11 mouse cellular contexts compared by ENCODE assay signal in genomic region chr14:52325890-52326289, GRCm38 (mm10). TPM values are rescaled to one million over a fixed set of nuclear protein-coding genes. Genes with fewer than 3 reads are reported as not detected.
DNase-seq lines count a peak whose midpoint lies in the region; ATAC-seq lines count a peak whose summit lies in the region.
"Had no signal": no experiment of that assay in that cellular context is flagged by ENCODE, and none has a peak within 500 bp of the region (broad histone marks: within the 10 kb centered on the region; RNA-seq: fewer than 3 reads in every experiment).

No protein-coding gene starts in this region.

- DNase-seq in embryo, embryonic 10 days (ENCODE audit: low spot score), result peak; percentile 58
- DNase-seq in embryo, embryonic 9.5 days (ENCODE audit: extremely low spot score), result no peak
- peak; percentile 39 for DNase-seq in thymus, postnatal 4 days
- no peak for DNase-seq in thymus, adult 18-20 months
- DNase-seq in right cerebral cortex, postnatal 4 days, result no peak
- no peak for DNase-seq in adrenal gland, postnatal 36 days
- no peak for DNase-seq in yolk sac, embryonic 10.5 days (ENCODE audit: low spot score)
- DNase-seq: cerebellum, adult 9-10 months; gastrocnemius, postnatal 14 days; spleen, adult 18-20 months had no signal

- peak; percentile 65; the same call in 1 of the 2 replicates for ATAC-seq in megakaryocyte-erythroid progenitor cell, adult 5-6 weeks (replicated peaks; ENCODE audit: low FRiP score, low TSS enrichment, poor library complexity, severe bottlenecking)

RNA-seq across cellular contexts. Expression of gene Sall2, which starts 2.7 kb away (rescaled TPM):
- total RNA-seq in megakaryocyte-erythroid progenitor cell, adult 5-6 weeks (2014; fragmentation: Nextera tagmentation), result 0.54 and 1.5 TPM in 2 replicates
- total RNA-seq in megakaryocyte-erythroid progenitor cell, adult 5-6 weeks (2017), result 1.4 TPM in 1 of 2 replicates, not detected in the other
- 1 to 10 TPM; 6.7 to 7.5 TPM for total RNA-seq in adrenal gland, postnatal 36 days (2021)

RNA-seq across cellular contexts. Expression of gene Mettl3, which starts 21.0 kb away (rescaled TPM):
- 99.9 and 106 TPM in 2 replicates for total RNA-seq in megakaryocyte-erythroid progenitor cell, adult 5-6 weeks (2014; fragmentation: Nextera tagmentation)
- total RNA-seq in megakaryocyte-erythroid progenitor cell, adult 5-6 weeks (2017), result 80.9 and 82.8 TPM in 2 replicates
- total RNA-seq in adrenal gland, postnatal 36 days (2021), result 10 to 100 TPM; 36.1 to 47.3 TPM

RNA-seq across cellular contexts. Expression of gene Olfr1513, which starts 30.3 kb away (rescaled TPM):
- total RNA-seq in megakaryocyte-erythroid progenitor cell, adult 5-6 weeks (2014; fragmentation: Nextera tagmentation), result not detected in 2 replicates
- not detected in 2 replicates for total RNA-seq in megakaryocyte-erythroid progenitor cell, adult 5-6 weeks (2017)
- not detected for total RNA-seq in adrenal gland, postnatal 36 days (2021)
- total RNA-seq: gastrocnemius, postnatal 14 days had no signal

RNA-seq across cellular contexts. Expression of gene Rab2b, which starts 46.5 kb away (rescaled TPM):
- 5.3 and 6.9 TPM in 2 replicates for total RNA-seq in megakaryocyte-erythroid progenitor cell, adult 5-6 weeks (2014; fragmentation: Nextera tagmentation)
- 4.8 and 14.1 TPM in 2 replicates for total RNA-seq in megakaryocyte-erythroid progenitor cell, adult 5-6 weeks (2017)
- 10 to 100 TPM; 38.2 to 45.1 TPM for total RNA-seq in adrenal gland, postnatal 36 days (2021)

RNA-seq across cellular contexts. Expression of gene Tox4, which starts 46.9 kb away (rescaled TPM):
- total RNA-seq in megakaryocyte-erythroid progenitor cell, adult 5-6 weeks (2014; fragmentation: Nextera tagmentation), result 24.9 and 26.9 TPM in 2 replicates
- 29.7 and 32.5 TPM in 2 replicates for total RNA-seq in megakaryocyte-erythroid progenitor cell, adult 5-6 weeks (2017)
- 10 to 100 TPM; 55.3 to 70.4 TPM for total RNA-seq in adrenal gland, postnatal 36 days (2021)

Comparison
In these comparisons a context has a peak if more than half of its experiments do, and no peak if none do; other contexts are left out.
1. DNase-seq: peak in embryo, embryonic 10 days (single experiment) and thymus, postnatal 4 days (single experiment); none in embryo, embryonic 9.5 days (single experiment), thymus, adult 18-20 months (0 of 2), right cerebral cortex, postnatal 4 days (single experiment), adrenal gland, postnatal 36 days (0 of 2) and yolk sac, embryonic 10.5 days (single experiment).